ENCODE assay signal across 19 mouse cellular contexts in the genomic region with DNA sequence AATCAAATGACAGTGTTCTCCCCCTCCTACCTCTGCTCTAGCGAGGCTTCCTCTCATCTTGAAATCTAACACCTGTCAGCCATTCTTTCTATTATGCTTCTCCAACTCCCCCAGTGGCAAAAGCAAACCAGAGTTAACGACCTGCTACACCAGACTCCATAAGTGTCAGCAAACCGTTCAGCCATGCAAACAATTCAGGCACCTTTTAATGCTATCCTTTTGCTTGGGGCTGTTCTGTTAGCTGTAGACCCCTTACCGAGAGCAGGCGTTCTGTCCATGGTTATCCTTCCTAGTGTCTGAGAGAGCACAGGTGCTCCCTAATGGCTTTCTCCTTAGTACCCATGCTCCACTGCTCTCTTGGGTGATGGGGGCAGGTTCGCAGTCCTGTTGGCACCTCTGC. TPM values are rescaled to one million over a fixed set of nuclear protein-coding genes. Genes with fewer than 3 reads are reported as not detected.
"Had no signal": no experiment of that assay in that cellular context is flagged by ENCODE, and none has a peak within 500 bp of the region (broad histone marks: within the 10 kb centered on the region; RNA-seq: fewer than 3 reads in every experiment).

No protein-coding gene starts in this region.

- H3K27ac ChIP-seq: liver, embryonic 15.5 days; lung, embryonic 15.5 days; macrophage; midbrain, embryonic 12.5 days; midbrain, embryonic 15.5 days; neural tube, embryonic 12.5 days; stomach, embryonic 15.5 days; stomach, postnatal 0 days had no signal

- H3K36me3 ChIP-seq: liver, embryonic 15.5 days; lung, embryonic 15.5 days; midbrain, embryonic 12.5 days; midbrain, embryonic 15.5 days; neural tube, embryonic 12.5 days; stomach, embryonic 15.5 days had no signal

- H3K4me1 ChIP-seq: liver, embryonic 15.5 days; lung, embryonic 15.5 days; megakaryocyte, embryonic 14.5 days; midbrain, embryonic 12.5 days; neural tube, embryonic 12.5 days; stomach, embryonic 15.5 days had no signal

- H3K27me3 ChIP-seq: liver, embryonic 15.5 days; lung, embryonic 15.5 days; midbrain, embryonic 12.5 days; midbrain, embryonic 15.5 days; neural tube, embryonic 12.5 days; stomach, embryonic 15.5 days had no signal

- H3K4me3 ChIP-seq: liver, embryonic 15.5 days; lung, embryonic 15.5 days; megakaryocyte, embryonic 14.5 days; midbrain, embryonic 12.5 days; midbrain, embryonic 15.5 days; neural tube, embryonic 12.5 days; stomach, embryonic 15.5 days had no signal

- ATAC-seq: liver, postnatal 0 days; lung, postnatal 0 days; midbrain, embryonic 15.5 days had no signal

- H3K4me2 ChIP-seq: liver, embryonic 15.5 days; lung, embryonic 15.5 days; midbrain, embryonic 12.5 days; midbrain, embryonic 15.5 days; neural tube, embryonic 12.5 days; stomach, embryonic 15.5 days had no signal

- H3K9ac ChIP-seq: liver, embryonic 15.5 days; liver, postnatal 0 days; lung, embryonic 15.5 days; midbrain, embryonic 12.5 days; midbrain, embryonic 15.5 days; neural tube, embryonic 12.5 days; stomach, embryonic 15.5 days had no signal

- H3K9me3 ChIP-seq: liver, embryonic 15.5 days; lung, embryonic 15.5 days; midbrain, embryonic 12.5 days; midbrain, embryonic 15.5 days; neural tube, embryonic 12.5 days; stomach, embryonic 15.5 days had no signal

- DNase-seq: liver, postnatal 0 days; lung, adult 2 months; lung, postnatal 14 days; lung, postnatal 36 days; right cerebral cortex, postnatal 14 days; thymus, adult 2 months; thymus, postnatal 25 days; thymus, postnatal 4 days had no signal

RNA-seq across cellular contexts. Expression of gene Dhrs2, which starts 25.4 kb away (rescaled TPM):
- polyA plus RNA-seq: liver, embryonic 15.5 days; liver, postnatal 0 days; lung, adult 2 months; lung, embryonic 15.5 days; macrophage; spleen, adult 2 months had no signal
